Mouse (Mus musculus): ENCODE data around the gene Gatb. TPM values are rescaled to one million over a fixed set of nuclear protein-coding genes. Genes with fewer than 3 reads are reported as not detected.

The Gatb gene
- polyA plus RNA-seq (2014; fragmentation: Nextera tagmentation; extraction: Ambion mirVana) = 34.4 and 38.3 TPM in 2 replicates

- H3K36me3 ChIP-seq (ENCODE audit: control insufficient read depth, insufficient read depth, low read length) = no peaks in the 10 kb centered on the region
- H3K4me3 ChIP-seq (ENCODE audit: low read depth, low read length) = peak within 1 kb of the TSS; percentile 77
- peak; percentile 99 for ATAC-seq (replicated peaks; ENCODE audit: insufficient number of reproducible peaks, low FRiP score, low TSS enrichment)
- H3K9me3 ChIP-seq (replicated peaks; ENCODE audit: control insufficient read depth, low read length) = no peaks in the 10 kb centered on the region
- peak within 1 kb of the TSS; percentile 87 for H3K9ac ChIP-seq (ENCODE audit: low read depth, low read length)
- peak within 1 kb of the TSS; percentile 80 for H3K4me2 ChIP-seq
- H3K27me3 ChIP-seq (ENCODE audit: control insufficient read depth, insufficient read depth, low read length) = no peaks in the 10 kb centered on the region
- H3K4me1 ChIP-seq (ENCODE audit: control insufficient read depth, insufficient read depth, low read length) = no peaks in the 10 kb centered on the region
- peak within 1 kb of the TSS; percentile 80 for H3K27ac ChIP-seq (ENCODE audit: low read depth, low read length)
- 3% methylated on average over 41 of the region's 41 CpGs for WGBS (ENCODE audit: insufficient replicate concordance)
Observed at GRCm38 (mm10) chr3:85573864-85574830, at the start of gene Gatb. Gene Gatb, plus strand, starts transcription at chr3:85574119.

GRCm38 (mm10) chr3:85530601-85531161 is 43.2 kb upstream of the Gatb start:
- ATAC-seq (replicated peaks; ENCODE audit: insufficient number of reproducible peaks, low FRiP score, low TSS enrichment) = no peak
- H3K9me3 ChIP-seq (replicated peaks; ENCODE audit: control insufficient read depth, low read length) = no peaks in the 10 kb centered on the region
- H3K4me1 ChIP-seq (ENCODE audit: control insufficient read depth, insufficient read depth, low read length) = no peaks in the 10 kb centered on the region
- no peaks in the 10 kb centered on the region for H3K27me3 ChIP-seq (ENCODE audit: control insufficient read depth, insufficient read depth, low read length)
- no peak overlapping the region for H3K4me2 ChIP-seq
- H3K4me3 ChIP-seq (ENCODE audit: low read depth, low read length) = no peak overlapping the region
- no peaks in the 10 kb centered on the region for H3K36me3 ChIP-seq (ENCODE audit: control insufficient read depth, insufficient read depth, low read length)
- no peak overlapping the region for H3K9ac ChIP-seq (ENCODE audit: low read depth, low read length)
- H3K27ac ChIP-seq (ENCODE audit: low read depth, low read length) = no peak overlapping the region
- WGBS (ENCODE audit: insufficient replicate concordance) = 75% methylated on average over 8 of the region's 8 CpGs

GRCm38 (mm10) chr3:85532376-85532775 is 41.5 kb upstream of the Gatb start:
- Histone ChIP-seq H3K27me3 (ENCODE audit: control insufficient read depth, insufficient read depth, low read length) (no peaks in the 10 kb centered on the region), H3K4me3 (ENCODE audit: low read depth, low read length) (no peak overlapping the region), H3K9me3 (replicated peaks; ENCODE audit: control insufficient read depth, low read length) (no peaks in the 10 kb centered on the region), H3K27ac (ENCODE audit: low read depth, low read length) (no peak overlapping the region), H3K4me2 (no peak overlapping the region), H3K4me1 (ENCODE audit: control insufficient read depth, insufficient read depth, low read length) (no peaks in the 10 kb centered on the region), H3K9ac (ENCODE audit: low read depth, low read length) (no peak overlapping the region), H3K36me3 (ENCODE audit: control insufficient read depth, insufficient read depth, low read length) (no peaks in the 10 kb centered on the region)
- 77% methylated on average over 3 of the region's 3 CpGs for WGBS (ENCODE audit: insufficient replicate concordance)
- no peak for ATAC-seq (replicated peaks; ENCODE audit: insufficient number of reproducible peaks, low FRiP score, low TSS enrichment)

- Histone ChIP-seq H3K27me3 (ENCODE audit: control insufficient read depth, insufficient read depth, low read length) (no peaks in the 10 kb centered on the region), H3K4me3 (ENCODE audit: low read depth, low read length) (no peak overlapping the region), H3K4me2 (no peak overlapping the region), H3K27ac (ENCODE audit: low read depth, low read length) (no peak overlapping the region), H3K4me1 (ENCODE audit: control insufficient read depth, insufficient read depth, low read length) (no peaks in the 10 kb centered on the region), H3K9ac (ENCODE audit: low read depth, low read length) (no peak overlapping the region), H3K36me3 (ENCODE audit: control insufficient read depth, insufficient read depth, low read length) (no peaks in the 10 kb centered on the region), H3K9me3 (replicated peaks; ENCODE audit: control insufficient read depth, low read length) (no peaks in the 10 kb centered on the region)
- no peak for ATAC-seq (replicated peaks; ENCODE audit: insufficient number of reproducible peaks, low FRiP score, low TSS enrichment)
- WGBS (ENCODE audit: insufficient replicate concordance) = 76% methylated on average over 3 of the region's 3 CpGs
Observed at GRCm38 (mm10) chr3:85535042-85535441, 38.9 kb upstream of the Gatb start.

GRCm38 (mm10) chr3:85535621-85536520 is 38.0 kb upstream of the Gatb start:
- Histone ChIP-seq H3K27ac (ENCODE audit: low read depth, low read length) (no peak overlapping the region), H3K9me3 (replicated peaks; ENCODE audit: control insufficient read depth, low read length) (no peaks in the 10 kb centered on the region), H3K4me1 (ENCODE audit: control insufficient read depth, insufficient read depth, low read length) (no peaks in the 10 kb centered on the region), H3K36me3 (ENCODE audit: control insufficient read depth, insufficient read depth, low read length) (no peaks in the 10 kb centered on the region), H3K27me3 (ENCODE audit: control insufficient read depth, insufficient read depth, low read length) (no peaks in the 10 kb centered on the region), H3K9ac (ENCODE audit: low read depth, low read length) (no peak overlapping the region), H3K4me3 (ENCODE audit: low read depth, low read length) (no peak overlapping the region), H3K4me2 (no peak overlapping the region)
- no peak for ATAC-seq (replicated peaks; ENCODE audit: insufficient number of reproducible peaks, low FRiP score, low TSS enrichment)
- WGBS (ENCODE audit: insufficient replicate concordance) = 79% methylated on average over 11 of the region's 11 CpGs

- Histone ChIP-seq H3K27ac (ENCODE audit: low read depth, low read length) (no peak overlapping the region), H3K4me1 (ENCODE audit: control insufficient read depth, insufficient read depth, low read length) (no peaks in the 10 kb centered on the region), H3K36me3 (ENCODE audit: control insufficient read depth, insufficient read depth, low read length) (no peaks in the 10 kb centered on the region), H3K27me3 (ENCODE audit: control insufficient read depth, insufficient read depth, low read length) (no peaks in the 10 kb centered on the region), H3K4me2 (no peak overlapping the region), H3K9me3 (replicated peaks; ENCODE audit: control insufficient read depth, low read length) (no peaks in the 10 kb centered on the region), H3K4me3 (ENCODE audit: low read depth, low read length) (no peak overlapping the region), H3K9ac (ENCODE audit: low read depth, low read length) (no peak overlapping the region)
- WGBS (ENCODE audit: insufficient replicate concordance) = 61% methylated on average over 3 of the region's 3 CpGs
- no peak for ATAC-seq (replicated peaks; ENCODE audit: insufficient number of reproducible peaks, low FRiP score, low TSS enrichment)
Observed at GRCm38 (mm10) chr3:85542765-85543164, 31.2 kb upstream of the Gatb start.

GRCm38 (mm10) chr3:85543652-85544051 is 30.3 kb upstream of the Gatb start:
- Histone ChIP-seq H3K27ac (ENCODE audit: low read depth, low read length) (no peak overlapping the region), H3K4me1 (ENCODE audit: control insufficient read depth, insufficient read depth, low read length) (no peaks in the 10 kb centered on the region), H3K9me3 (replicated peaks; ENCODE audit: control insufficient read depth, low read length) (no peaks in the 10 kb centered on the region), H3K4me2 (no peak overlapping the region), H3K36me3 (ENCODE audit: control insufficient read depth, insufficient read depth, low read length) (no peaks in the 10 kb centered on the region), H3K9ac (ENCODE audit: low read depth, low read length) (no peak overlapping the region), H3K4me3 (ENCODE audit: low read depth, low read length) (no peak overlapping the region), H3K27me3 (ENCODE audit: control insufficient read depth, insufficient read depth, low read length) (no peaks in the 10 kb centered on the region)
- ATAC-seq (replicated peaks; ENCODE audit: insufficient number of reproducible peaks, low FRiP score, low TSS enrichment) = no peak
- WGBS (ENCODE audit: insufficient replicate concordance) = 51% methylated on average over 2 of the region's 2 CpGs

- no peak for ATAC-seq (replicated peaks; ENCODE audit: insufficient number of reproducible peaks, low FRiP score, low TSS enrichment)
- Histone ChIP-seq H3K9me3 (replicated peaks; ENCODE audit: control insufficient read depth, low read length) (no peaks in the 10 kb centered on the region), H3K9ac (ENCODE audit: low read depth, low read length) (no peak overlapping the region), H3K4me1 (ENCODE audit: control insufficient read depth, insufficient read depth, low read length) (peaks cover 26% of the 10 kb centered on the region), H3K27ac (ENCODE audit: low read depth, low read length) (no peak overlapping the region), H3K36me3 (ENCODE audit: control insufficient read depth, insufficient read depth, low read length) (no peaks in the 10 kb centered on the region), H3K27me3 (ENCODE audit: control insufficient read depth, insufficient read depth, low read length) (no peaks in the 10 kb centered on the region), H3K4me3 (ENCODE audit: low read depth, low read length) (no peak overlapping the region), H3K4me2 (no peak overlapping the region)
- 80% methylated on average over 4 of the region's 4 CpGs for WGBS (ENCODE audit: insufficient replicate concordance)
Observed at GRCm38 (mm10) chr3:85550312-85550711, 23.6 kb upstream of the Gatb start.

All from heart, embryonic 11.5 days (tissue).